Mouse (Mus musculus): ENCODE results near the gene Creb5.

DNA sequence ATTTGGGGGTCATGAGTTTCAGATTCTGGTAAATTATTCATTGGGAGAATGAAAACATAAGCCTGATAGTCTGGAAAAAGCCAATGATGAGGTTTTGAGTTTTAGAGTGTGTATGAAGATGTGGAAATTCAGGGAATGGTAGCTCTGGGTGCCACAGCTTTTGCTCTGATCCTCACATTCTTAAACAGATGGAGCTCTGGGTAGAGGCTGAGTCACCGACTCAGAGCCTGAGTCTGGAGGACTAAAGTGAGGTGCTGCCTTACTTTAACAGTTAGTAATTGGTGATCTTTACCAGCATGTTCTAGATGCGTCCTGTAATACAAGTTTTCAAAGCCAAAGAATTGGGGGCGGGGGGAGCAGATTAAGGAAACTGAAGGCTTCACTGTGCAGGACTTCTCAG, 454.2 kb downstream of the Creb5 start:
- TF ChIP-seq CTCF (IDR thresholded peaks at IDR 0.05; ENCODE audit: low read depth) (no peak), EP300 (IDR thresholded peaks at IDR 0.05; ENCODE audit: low read depth) (no peak)
